Mouse (Mus musculus): ENCODE data around the gene Mctp1. TPM values are rescaled to one million over a fixed set of nuclear protein-coding genes. Genes with fewer than 3 reads are reported as not detected.
A peak's percentile ranks its signal among the peaks of the same experiment; 100 is the strongest.

Mctp1 gene
- polyA plus RNA-seq, 1 experiment from 2014 or later: 5.3 TPM

- peak; percentile 50 for DNase-seq (ENCODE audit: low spot score)
- no peak overlapping the region for H3K27ac ChIP-seq (ENCODE audit: low read depth, low read length)
Measured at GRCm38 (mm10) chr13:76802051-76802728, 417.9 kb downstream of the Mctp1 start.

GRCm38 (mm10) chr13:76802926-76803325, 418.6 kb downstream of the Mctp1 start:
- Histone ChIP-seq H3K27ac (ENCODE audit: low read depth, low read length) (no peak overlapping the region), H3K36me3 (ENCODE audit: control insufficient read depth, insufficient read depth, low read length) (no peaks in the 10 kb centered on the region), H3K4me2 (ENCODE audit: low read depth, low read length, severe bottlenecking) (no peak overlapping the region), H3K4me1 (replicated peaks; ENCODE audit: control insufficient read depth, insufficient read depth, low read length) (no peaks in the 10 kb centered on the region; the same call in 1 of the 2 replicates), H3K9me3 (ENCODE audit: control insufficient read depth, low read length) (no peaks in the 10 kb centered on the region), H3K27me3 (ENCODE audit: control insufficient read depth, insufficient read depth, low read length) (peaks cover 2% of the 10 kb centered on the region; the same call in 1 of the 2 replicates), H3K9ac (ENCODE audit: low read length) (no peak overlapping the region), H3K4me3 (ENCODE audit: low read depth, low read length) (no peak overlapping the region)
- ATAC-seq (replicated peaks; ENCODE audit: low FRiP score) (no peak), DNase-seq (ENCODE audit: low spot score) (no peak)
- WGBS: 87% methylated on average over 9 of the region's 9 CpGs

More at GRCm38 (mm10) chr13:76802051-76802728, 417.9 kb downstream of the Mctp1 start:
- WGBS: 40% methylated on average over 3 of the region's 3 CpGs
- H3K27me3 ChIP-seq (ENCODE audit: control insufficient read depth, insufficient read depth, low read length): peaks cover 2% of the 10 kb centered on the region; the same call in 1 of the 2 replicates
- no peak overlapping the region for H3K9ac ChIP-seq (ENCODE audit: low read length)
- H3K4me2 ChIP-seq (ENCODE audit: low read depth, low read length, severe bottlenecking): no peak overlapping the region
- no peak overlapping the region for H3K4me3 ChIP-seq (ENCODE audit: low read depth, low read length)
- no peaks in the 10 kb centered on the region; the same call in 1 of the 2 replicates for H3K4me1 ChIP-seq (replicated peaks; ENCODE audit: control insufficient read depth, insufficient read depth, low read length)
- no peaks in the 10 kb centered on the region for H3K36me3 ChIP-seq (ENCODE audit: control insufficient read depth, insufficient read depth, low read length)
- ATAC-seq (replicated peaks; ENCODE audit: low FRiP score): peak; percentile 90
- H3K9me3 ChIP-seq (ENCODE audit: control insufficient read depth, low read length): no peaks in the 10 kb centered on the region

GRCm38 (mm10) chr13:76803799-76804198, 419.5 kb downstream of the Mctp1 start:
- Histone ChIP-seq H3K4me1 (replicated peaks; ENCODE audit: control insufficient read depth, insufficient read depth, low read length) (no peaks in the 10 kb centered on the region; the same call in 1 of the 2 replicates), H3K27me3 (ENCODE audit: control insufficient read depth, insufficient read depth, low read length) (peaks cover 2% of the 10 kb centered on the region; the same call in 1 of the 2 replicates), H3K9me3 (ENCODE audit: control insufficient read depth, low read length) (no peaks in the 10 kb centered on the region), H3K4me3 (ENCODE audit: low read depth, low read length) (no peak overlapping the region), H3K27ac (ENCODE audit: low read depth, low read length) (no peak overlapping the region), H3K9ac (ENCODE audit: low read length) (no peak overlapping the region), H3K36me3 (ENCODE audit: control insufficient read depth, insufficient read depth, low read length) (no peaks in the 10 kb centered on the region), H3K4me2 (ENCODE audit: low read depth, low read length, severe bottlenecking) (no peak overlapping the region)
- no peak for DNase-seq (ENCODE audit: low spot score)
- no peak for ATAC-seq (replicated peaks; ENCODE audit: low FRiP score)
- 78% methylated on average over 6 of the region's 6 CpGs for WGBS

GRCm38 (mm10) chr13:76808871-76809390, 424.6 kb downstream of the Mctp1 start:
- ATAC-seq (replicated peaks; ENCODE audit: low FRiP score) (peak; percentile 70), DNase-seq (ENCODE audit: low spot score) (no peak)
- H3K4me2 ChIP-seq (ENCODE audit: low read depth, low read length, severe bottlenecking): no peak overlapping the region
- WGBS: 15% methylated on average over 1 of the region's 1 CpGs
- no peaks in the 10 kb centered on the region for H3K36me3 ChIP-seq (ENCODE audit: control insufficient read depth, insufficient read depth, low read length)
- H3K9me3 ChIP-seq (ENCODE audit: control insufficient read depth, low read length): no peaks in the 10 kb centered on the region
- no peak overlapping the region for H3K27ac ChIP-seq (ENCODE audit: low read depth, low read length)
- peaks cover 2% of the 10 kb centered on the region; the same call in 1 of the 2 replicates for H3K27me3 ChIP-seq (ENCODE audit: control insufficient read depth, insufficient read depth, low read length)
- peaks cover 6% of the 10 kb centered on the region; the same call in 1 of the 2 replicates for H3K4me1 ChIP-seq (replicated peaks; ENCODE audit: control insufficient read depth, insufficient read depth, low read length)
- no peak overlapping the region for H3K9ac ChIP-seq (ENCODE audit: low read length)
- no peak overlapping the region for H3K4me3 ChIP-seq (ENCODE audit: low read depth, low read length)

GRCm38 (mm10) chr13:76809802-76810201, 425.5 kb downstream of the Mctp1 start:
- Histone ChIP-seq H3K36me3 (ENCODE audit: control insufficient read depth, insufficient read depth, low read length) (no peaks in the 10 kb centered on the region), H3K27me3 (ENCODE audit: control insufficient read depth, insufficient read depth, low read length) (peaks cover 2% of the 10 kb centered on the region; the same call in 1 of the 2 replicates), H3K4me3 (ENCODE audit: low read depth, low read length) (no peak overlapping the region), H3K9me3 (ENCODE audit: control insufficient read depth, low read length) (no peaks in the 10 kb centered on the region), H3K27ac (ENCODE audit: low read depth, low read length) (no peak overlapping the region), H3K4me1 (replicated peaks; ENCODE audit: control insufficient read depth, insufficient read depth, low read length) (peaks cover 6% of the 10 kb centered on the region; the same call in 1 of the 2 replicates), H3K9ac (ENCODE audit: low read length) (no peak overlapping the region), H3K4me2 (ENCODE audit: low read depth, low read length, severe bottlenecking) (0 out of 2 replicates have a peak overlapping the region, but pooled peaks have one; percentile 15)
- DNase-seq (ENCODE audit: low spot score): no peak
- WGBS: 0% methylated on average over 2 of the region's 2 CpGs
- ATAC-seq (replicated peaks; ENCODE audit: low FRiP score): 0 out of 2 replicates have a peak, but pooled peaks have one; percentile 24

GRCm38 (mm10) chr13:76810496-76810939, 426.2 kb downstream of the Mctp1 start:
- peak; percentile 76 for DNase-seq (ENCODE audit: low spot score)
- Histone ChIP-seq H3K9ac (ENCODE audit: low read length) (no peak overlapping the region), H3K27me3 (ENCODE audit: control insufficient read depth, insufficient read depth, low read length) (peaks cover 2% of the 10 kb centered on the region; the same call in 1 of the 2 replicates), H3K36me3 (ENCODE audit: control insufficient read depth, insufficient read depth, low read length) (no peaks in the 10 kb centered on the region), H3K4me2 (ENCODE audit: low read depth, low read length, severe bottlenecking) (peak overlapping the region; percentile 5; the same call in 1 of the 2 replicates), H3K27ac (ENCODE audit: low read depth, low read length) (peak overlapping the region; percentile 25; the same call in 1 of the 2 replicates), H3K9me3 (ENCODE audit: control insufficient read depth, low read length) (no peaks in the 10 kb centered on the region), H3K4me3 (ENCODE audit: low read depth, low read length) (no peak overlapping the region), H3K4me1 (replicated peaks; ENCODE audit: control insufficient read depth, insufficient read depth, low read length) (peaks cover 6% of the 10 kb centered on the region; the same call in 1 of the 2 replicates)
- WGBS: under 1% methylated on average over 7 of the region's 7 CpGs
- ATAC-seq (replicated peaks; ENCODE audit: low FRiP score): peak; percentile 87

GRCm38 (mm10) chr13:76823083-76823482, 438.7 kb downstream of the Mctp1 start:
- no peaks in the 10 kb centered on the region for H3K36me3 ChIP-seq (ENCODE audit: control insufficient read depth, insufficient read depth, low read length)
- no peak overlapping the region for H3K4me2 ChIP-seq (ENCODE audit: low read depth, low read length, severe bottlenecking)
- no peak overlapping the region for H3K4me3 ChIP-seq (ENCODE audit: low read depth, low read length)
- 38% methylated on average over 3 of the region's 3 CpGs for WGBS
- H3K9ac ChIP-seq (ENCODE audit: low read length): no peak overlapping the region
- no peak for ATAC-seq (replicated peaks; ENCODE audit: low FRiP score)
- no peak for DNase-seq (ENCODE audit: low spot score)
- no peaks in the 10 kb centered on the region for H3K9me3 ChIP-seq (ENCODE audit: control insufficient read depth, low read length)
- H3K27me3 ChIP-seq (ENCODE audit: control insufficient read depth, insufficient read depth, low read length): no peaks in the 10 kb centered on the region
- H3K27ac ChIP-seq (ENCODE audit: low read depth, low read length): no peak overlapping the region
- peaks cover 3% of the 10 kb centered on the region; the same call in 1 of the 2 replicates for H3K4me1 ChIP-seq (replicated peaks; ENCODE audit: control insufficient read depth, insufficient read depth, low read length)

GRCm38 (mm10) chr13:76824932-76825694, 440.8 kb downstream of the Mctp1 start:
- Histone ChIP-seq H3K4me1 (replicated peaks; ENCODE audit: control insufficient read depth, insufficient read depth, low read length) (peaks cover 3% of the 10 kb centered on the region; the same call in 1 of the 2 replicates), H3K9ac (ENCODE audit: low read length) (no peak overlapping the region; the same call in 1 of the 2 replicates), H3K4me2 (ENCODE audit: low read depth, low read length, severe bottlenecking) (peak overlapping the region; percentile 11; the same call in 1 of the 2 replicates), H3K36me3 (ENCODE audit: control insufficient read depth, insufficient read depth, low read length) (no peaks in the 10 kb centered on the region), H3K27me3 (ENCODE audit: control insufficient read depth, insufficient read depth, low read length) (no peaks in the 10 kb centered on the region), H3K9me3 (ENCODE audit: control insufficient read depth, low read length) (no peaks in the 10 kb centered on the region), H3K27ac (ENCODE audit: low read depth, low read length) (peak overlapping the region; percentile 31; the same call in 1 of the 2 replicates), H3K4me3 (ENCODE audit: low read depth, low read length) (no peak overlapping the region)
- WGBS: 35% methylated on average over 10 of the region's 10 CpGs
- ATAC-seq (replicated peaks; ENCODE audit: low FRiP score) (peak; percentile 61), DNase-seq (ENCODE audit: low spot score) (peak; percentile 54)

Measured in forebrain, embryonic 11.5 days (tissue).